Mouse (Mus musculus): Measurements from ENCODE around the gene Stmn1.

- TF ChIP-seq POLR2A (IDR thresholded peaks at IDR 0.05; ENCODE audit: borderline replicate concordance, insufficient read depth, low read length) (no peak), CTCF (IDR thresholded peaks at IDR 0.05; ENCODE audit: borderline replicate concordance, insufficient read depth, low read depth, low read length) (no peak)
These were observed 29.1 kb downstream of the Stmn1 start for GRCm38 (mm10) chr4:134497223-134497622.

Measured in cerebellum, adult 2 months (tissue).